Mouse (Mus musculus): ENCODE results near the gene Hmga2.
A peak's percentile ranks its signal among the peaks of the same experiment; 100 is the strongest.

Gene Hmga2

GRCm38 (mm10) chr10:120423256-120423655 is 53.0 kb downstream of the Hmga2 start:
- DNase-seq (ENCODE audit: low spot score): no peak

- DNase-seq (ENCODE audit: low spot score): no peak
These were observed 53.4 kb downstream of the Hmga2 start for GRCm38 (mm10) chr10:120422820-120423219.

GRCm38 (mm10) chr10:120422050-120422449 is 54.2 kb downstream of the Hmga2 start:
- no peak for DNase-seq (ENCODE audit: low spot score)

- peak; percentile 65 for DNase-seq (ENCODE audit: low spot score)
These were observed 55.2 kb downstream of the Hmga2 start for GRCm38 (mm10) chr10:120420971-120421629.

GRCm38 (mm10) chr10:120418738-120419523 is 57.3 kb downstream of the Hmga2 start:
- DNase-seq (ENCODE audit: low spot score): no peak

- no peak for DNase-seq (ENCODE audit: low spot score)
These were observed 58.1 kb downstream of the Hmga2 start for GRCm38 (mm10) chr10:120418211-120418610.

- peak; percentile 57 for DNase-seq (ENCODE audit: low spot score)
These were observed 58.7 kb downstream of the Hmga2 start for GRCm38 (mm10) chr10:120417488-120418118.

GRCm38 (mm10) chr10:120417116-120417487 is 59.2 kb downstream of the Hmga2 start:
- DNase-seq (ENCODE audit: low spot score): peak; percentile 59

- no peak for DNase-seq (ENCODE audit: low spot score)
These were observed 59.6 kb downstream of the Hmga2 start for GRCm38 (mm10) chr10:120416628-120417027.

GRCm38 (mm10) chr10:120412215-120412614 is 64.1 kb downstream of the Hmga2 start:
- no peak for DNase-seq (ENCODE audit: low spot score)

- DNase-seq (ENCODE audit: low spot score): no peak
These were observed 65.3 kb downstream of the Hmga2 start for GRCm38 (mm10) chr10:120410958-120411357.

GRCm38 (mm10) chr10:120409131-120409530 is 67.1 kb downstream of the Hmga2 start:
- no peak for DNase-seq (ENCODE audit: low spot score)

GRCm38 (mm10) chr10:120407230-120407629 is 69.0 kb downstream of the Hmga2 start:
- peak; percentile 73 for DNase-seq (ENCODE audit: low spot score)

GRCm38 (mm10) chr10:120406038-120406437 is 70.2 kb downstream of the Hmga2 start:
- DNase-seq (ENCODE audit: low spot score): no peak

- DNase-seq (ENCODE audit: low spot score): no peak
These were observed 70.9 kb downstream of the Hmga2 start for GRCm38 (mm10) chr10:120405322-120405721.

GRCm38 (mm10) chr10:120402966-120403365 is 73.3 kb downstream of the Hmga2 start:
- DNase-seq (ENCODE audit: low spot score): no peak

- DNase-seq (ENCODE audit: low spot score): no peak
These were observed 74.5 kb downstream of the Hmga2 start for GRCm38 (mm10) chr10:120401787-120402186.

- DNase-seq (ENCODE audit: low spot score): peak; percentile 49
These were observed 76.3 kb downstream of the Hmga2 start for GRCm38 (mm10) chr10:120399846-120400510.

GRCm38 (mm10) chr10:120398745-120399144 is 77.5 kb downstream of the Hmga2 start:
- DNase-seq (ENCODE audit: low spot score): no peak

GRCm38 (mm10) chr10:120397211-120397631 is 79.0 kb downstream of the Hmga2 start:
- peak; percentile 64 for DNase-seq (ENCODE audit: low spot score)

GRCm38 (mm10) chr10:120395550-120395949 is 80.7 kb downstream of the Hmga2 start:
- no peak for DNase-seq (ENCODE audit: low spot score)

GRCm38 (mm10) chr10:120394740-120395139 is 81.5 kb downstream of the Hmga2 start:
- DNase-seq (ENCODE audit: low spot score): no peak
